Mouse (Mus musculus): Measurements from ENCODE around the gene Slc39a7.

The Slc39a7 gene

GRCm38 (mm10) chr17:34031465-34032173 lies at the start of gene Slc39a7, which contains the start of gene Rxrb:
Gene Slc39a7 (minus strand): TSS chr17:34031682.
Gene Rxrb (plus strand): TSS chr17:34031812.
- peak; percentile 96 to 97 for DNase-seq (ENCODE audit: low spot score in 2 of 2)

DNA sequence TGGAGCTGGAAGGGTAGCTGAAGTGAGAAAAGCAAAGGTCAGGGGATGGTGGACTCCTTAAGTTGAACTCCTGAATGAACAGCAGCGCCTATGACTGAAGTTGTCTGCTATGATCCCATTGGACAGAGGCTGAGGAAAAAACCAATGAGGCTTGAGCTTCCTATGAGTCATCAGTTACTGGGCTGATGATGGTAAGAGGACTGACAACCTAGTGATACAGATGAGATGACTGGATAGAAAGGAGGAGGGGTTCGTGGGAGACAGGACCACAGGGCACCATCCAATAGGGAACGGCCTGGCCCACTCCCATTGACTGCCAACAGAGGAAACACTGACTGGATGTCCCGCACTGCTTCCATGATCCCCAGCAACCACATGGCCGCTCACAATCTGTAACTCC lies 48.1 kb upstream of the Slc39a7 start:
- DNase-seq (ENCODE audit: low spot score in 2 of 2) = peak in 1 of 2 experiments; percentile 14

- no peak for DNase-seq (ENCODE audit: low spot score in 2 of 2)
Observed at GRCm38 (mm10) chr17:34079002-34079401, 47.5 kb upstream of the Slc39a7 start.

GRCm38 (mm10) chr17:34078148-34078547 lies 46.7 kb upstream of the Slc39a7 start:
- no peak for DNase-seq (ENCODE audit: low spot score in 2 of 2)

DNA sequence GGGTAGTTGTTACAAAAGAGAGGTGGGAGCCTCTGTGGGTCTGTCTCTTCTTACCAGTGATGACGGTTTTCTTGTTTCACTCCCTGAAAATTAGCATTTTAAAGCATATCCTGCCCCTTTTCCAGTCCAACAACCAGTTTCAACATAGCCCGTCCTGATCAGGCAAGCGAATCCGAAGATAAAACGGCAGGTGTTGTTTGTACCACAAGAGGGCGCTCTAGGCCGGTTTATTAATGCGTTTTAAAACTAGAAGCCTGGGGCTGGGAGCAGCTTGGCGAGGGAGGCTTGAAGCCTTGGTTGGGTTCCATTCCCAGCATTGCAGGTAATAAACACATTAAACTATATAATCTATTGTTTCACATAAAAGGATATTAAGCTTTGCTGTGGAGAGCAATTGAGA lies 46.1 kb upstream of the Slc39a7 start:
- DNase-seq (ENCODE audit: low spot score in 2 of 2) = peak; percentile 32 to 66

DNA sequence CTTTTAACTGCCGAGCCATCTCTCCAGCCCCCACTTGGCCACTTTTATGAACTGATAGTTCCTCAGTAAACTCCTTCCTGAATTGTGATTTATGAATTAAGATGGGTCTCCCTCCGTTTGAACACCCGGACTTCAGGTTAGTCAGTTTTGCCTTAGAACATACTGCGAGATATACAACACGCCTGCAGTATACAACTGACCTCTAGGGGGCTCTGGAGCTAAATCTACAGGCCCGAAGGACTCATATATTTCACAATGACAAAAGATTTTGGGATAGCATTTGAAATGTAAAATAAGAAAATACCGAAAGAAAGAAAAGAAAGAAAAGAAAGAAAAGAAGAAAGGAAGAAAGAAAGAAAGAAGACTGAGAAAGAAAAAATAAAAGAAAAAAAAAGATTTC lies 43.8 kb upstream of the Slc39a7 start:
- peak in 1 of 2 experiments; percentile 59 for DNase-seq (ENCODE audit: low spot score in 2 of 2)

DNA sequence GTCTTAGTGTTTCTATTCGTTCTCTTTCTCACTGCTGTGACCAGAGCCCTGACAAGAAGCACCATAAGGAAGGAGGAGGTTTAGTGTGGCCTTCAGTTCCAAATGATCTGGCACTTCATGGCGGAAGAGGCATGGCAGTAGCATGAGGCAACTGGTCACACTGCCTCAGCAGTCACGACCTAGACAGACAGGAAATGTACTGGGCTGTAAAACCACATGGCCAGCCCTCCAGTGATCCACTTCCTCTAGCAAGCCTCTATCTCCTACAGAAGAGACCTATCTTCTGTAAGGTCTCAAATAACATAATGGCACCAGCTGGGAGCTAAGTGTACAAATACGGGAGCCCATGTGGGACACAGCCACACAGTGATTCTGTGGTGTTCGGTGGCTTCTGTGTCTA lies 40.6 kb upstream of the Slc39a7 start:
- no peak for DNase-seq (ENCODE audit: low spot score in 2 of 2)

DNA sequence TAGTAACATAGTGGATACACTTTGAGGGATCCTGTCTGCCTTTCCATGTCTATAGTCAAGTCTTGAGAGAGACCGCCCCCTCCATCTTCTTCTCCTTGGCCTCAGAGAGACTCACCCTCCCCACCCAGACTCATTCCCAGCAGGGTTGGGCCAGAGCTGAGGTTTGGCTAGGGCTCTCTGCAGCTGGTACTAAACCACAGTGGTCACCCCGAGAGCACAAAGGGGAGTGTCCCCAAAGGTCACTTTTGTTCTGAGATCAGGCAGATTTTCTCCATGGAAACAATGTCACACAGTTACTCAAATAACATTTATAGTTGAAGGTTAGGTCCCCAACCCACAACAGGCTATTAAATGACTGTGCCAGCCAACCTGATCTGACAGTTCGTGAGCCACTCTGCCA lies 37.4 kb upstream of the Slc39a7 start:
- DNase-seq (ENCODE audit: low spot score in 2 of 2) = no peak

GRCm38 (mm10) chr17:34057224-34057623 lies 25.7 kb upstream of the Slc39a7 start:
- no peak for DNase-seq (ENCODE audit: low spot score in 2 of 2)

- DNase-seq (ENCODE audit: low spot score in 2 of 2) = no peak
Observed at GRCm38 (mm10) chr17:34047404-34048050, 16.0 kb upstream of the Slc39a7 start.

- DNase-seq (ENCODE audit: low spot score in 2 of 2) = no peak
Observed at GRCm38 (mm10) chr17:34045941-34046340, 14.5 kb upstream of the Slc39a7 start.

DNA sequence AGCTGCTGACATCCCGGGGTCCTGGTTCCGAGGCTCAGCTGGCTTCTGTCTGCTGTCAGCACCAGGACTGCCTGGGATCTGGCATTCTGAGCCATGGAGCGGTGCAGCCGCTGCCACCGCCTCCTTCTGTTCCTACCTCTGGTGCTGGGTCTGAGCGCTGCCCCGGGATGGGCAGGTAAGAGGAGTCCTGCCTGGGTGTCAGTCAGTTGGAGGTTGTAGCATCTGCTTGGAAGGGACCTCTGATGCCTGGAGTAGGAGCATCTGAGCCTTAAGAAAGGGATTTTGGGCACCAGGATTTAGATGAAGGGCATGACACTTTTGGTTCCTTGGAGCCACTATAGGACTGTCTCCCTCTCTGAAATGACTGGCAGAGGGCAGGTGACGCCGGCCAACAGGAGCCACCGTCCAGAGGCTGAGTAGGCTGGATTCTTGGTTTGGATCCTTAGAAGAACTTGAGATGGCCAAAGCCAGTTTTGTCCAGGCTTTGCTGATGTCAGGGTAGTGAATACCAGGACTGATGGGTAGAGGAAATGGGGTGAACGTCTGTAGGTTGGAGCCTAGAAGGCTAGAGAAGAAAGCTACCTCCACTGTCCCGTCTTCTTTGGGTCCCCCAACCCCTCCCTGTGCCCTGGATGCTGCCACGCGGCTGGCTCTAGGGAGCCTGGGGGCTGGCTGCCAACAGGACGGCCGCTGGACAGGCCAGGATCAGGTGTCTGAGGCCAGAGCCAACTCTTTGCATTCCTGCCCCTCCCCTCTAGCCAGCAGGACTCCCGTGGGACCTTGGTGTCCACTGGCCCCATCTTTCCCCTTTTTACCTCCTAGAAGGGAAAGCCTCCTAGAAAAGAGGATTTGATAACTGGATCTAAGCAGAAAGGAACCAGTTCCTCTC lies 8.3 kb upstream of the Slc39a7 start:
- peak; percentile 18 to 31 for DNase-seq (ENCODE audit: low spot score in 2 of 2)

GRCm38 (mm10) chr17:34038878-34039561 lies 7.5 kb upstream of the Slc39a7 start, which contains the start of gene Col11a2:
Gene Col11a2 (plus strand): TSS chr17:34039437.
- peak; percentile 31 to 36 for DNase-seq (ENCODE audit: low spot score in 2 of 2)

DNA sequence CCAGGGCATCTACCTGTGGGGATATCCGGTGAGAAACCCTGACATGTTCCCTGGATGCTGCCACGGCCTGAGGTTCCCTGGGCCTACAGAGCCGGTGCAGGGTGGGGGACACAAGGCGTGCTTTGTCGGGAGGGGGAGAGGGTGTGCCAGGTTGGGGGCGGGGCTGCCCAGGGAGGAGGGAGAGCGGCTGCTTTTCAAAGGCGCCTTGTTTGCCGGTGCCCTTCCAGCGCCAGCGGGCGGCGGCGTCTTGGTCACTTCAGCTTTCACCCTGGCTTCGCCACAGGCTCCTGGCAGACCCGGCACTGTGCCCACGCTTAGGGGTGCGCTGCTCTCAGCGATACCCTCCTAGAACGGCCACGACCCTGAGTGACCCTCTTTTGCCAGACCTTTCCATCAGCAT lies 7.0 kb upstream of the Slc39a7 start:
- peak; percentile 51 to 52 for DNase-seq (ENCODE audit: low spot score in 2 of 2)

DNA sequence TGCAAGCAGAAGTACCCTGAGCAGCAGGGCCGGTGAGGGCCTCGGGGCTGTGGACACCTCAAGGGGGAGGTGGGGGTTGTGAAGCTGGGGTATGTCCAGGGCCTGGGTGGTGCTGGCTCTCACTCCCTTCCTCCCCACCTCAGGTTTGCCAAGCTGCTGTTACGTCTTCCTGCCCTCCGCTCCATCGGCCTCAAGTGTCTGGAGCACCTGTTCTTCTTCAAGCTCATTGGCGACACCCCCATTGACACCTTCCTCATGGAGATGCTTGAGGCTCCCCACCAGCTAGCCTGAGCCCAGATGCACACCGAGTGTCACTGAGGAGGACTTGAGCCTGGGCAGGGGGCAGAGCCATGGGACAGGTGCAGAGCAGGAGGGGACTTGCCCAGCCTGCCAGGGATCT lies 5.8 kb upstream of the Slc39a7 start:
- DNase-seq (ENCODE audit: low spot score in 2 of 2) = no peak

GRCm38 (mm10) chr17:34036647-34037046 lies 5.2 kb upstream of the Slc39a7 start:
- DNase-seq (ENCODE audit: low spot score in 2 of 2) = no peak

DNA sequence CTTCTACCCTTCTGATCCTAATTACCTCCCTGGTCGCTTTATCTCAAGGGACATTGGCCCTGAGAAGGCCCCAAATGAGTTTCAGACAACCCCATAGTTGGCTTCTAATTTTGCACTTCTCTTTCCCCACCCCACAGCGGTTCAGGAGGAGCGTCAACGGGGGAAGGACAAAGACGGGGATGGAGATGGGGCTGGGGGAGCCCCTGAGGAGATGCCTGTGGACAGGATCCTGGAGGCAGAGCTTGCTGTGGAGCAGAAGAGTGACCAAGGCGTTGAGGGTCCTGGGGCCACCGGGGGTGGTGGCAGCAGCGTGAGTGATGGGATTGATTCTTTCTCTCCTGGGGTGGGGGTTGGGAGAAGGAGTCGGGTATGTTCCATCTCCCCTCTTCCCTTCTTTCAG lies 4.0 kb upstream of the Slc39a7 start:
- DNase-seq (ENCODE audit: low spot score in 2 of 2) = no peak

- DNase-seq (ENCODE audit: low spot score in 2 of 2) = peak; percentile 52
Observed at GRCm38 (mm10) chr17:34034064-34034463, 2.6 kb upstream of the Slc39a7 start.

- no peak for DNase-seq (ENCODE audit: low spot score in 2 of 2)
Observed at GRCm38 (mm10) chr17:34033441-34033840, 2.0 kb upstream of the Slc39a7 start.

GRCm38 (mm10) chr17:34032806-34033205 lies 1.3 kb upstream of the Slc39a7 start:
- DNase-seq (ENCODE audit: low spot score in 2 of 2) = peak in 1 of 2 experiments; percentile 31

GRCm38 (mm10) chr17:34032174-34032632 lies 721 bp upstream of the Slc39a7 start:
- peak in 1 of 2 experiments; percentile 57 for DNase-seq (ENCODE audit: low spot score in 2 of 2)
